Mouse (Mus musculus): ENCODE measurements at regions not wholly inside any gene's neighbourhood (a gene's known extent, or its start where the extent isn't known, plus 50 kb on each side); places are given as distances from the start of the nearest gene placed in this dataset.
A peak's percentile ranks its signal among the peaks of the same experiment; 100 is the strongest.

GRCm38 (mm10) chr13:57249401-57249800, 353.6 kb upstream of the Trpc7 start:
- H3K27me3 ChIP-seq (ENCODE audit: control insufficient read depth, insufficient read depth, low read length), result no peaks in the 10 kb centered on the region
- no peak overlapping the region for H3K27ac ChIP-seq (ENCODE audit: low read length)
- no peak for ATAC-seq (ENCODE audit: insufficient number of reproducible peaks, insufficient read depth, low FRiP score, low read depth)
- H3K4me2 ChIP-seq (replicated peaks; ENCODE audit: low read depth, low read length), result no peak overlapping the region
- 0 out of 2 replicates have a peak, but pooled peaks cover 3% of the 10 kb centered on the region for H3K4me1 ChIP-seq (ENCODE audit: control insufficient read depth, insufficient read depth, low read length)
- H3K4me3 ChIP-seq (ENCODE audit: low read depth, low read length), result no peak overlapping the region
- 83% methylated on average over 4 of the region's 4 CpGs for WGBS
- H3K9ac ChIP-seq (replicated peaks; ENCODE audit: low read depth, low read length), result no peak overlapping the region
- H3K9me3 ChIP-seq (ENCODE audit: control insufficient read depth, low read depth, low read length), result no peaks in the 10 kb centered on the region; the same call in 1 of the 2 replicates
- H3K36me3 ChIP-seq (ENCODE audit: control insufficient read depth, insufficient read depth, low read length), result no peaks in the 10 kb centered on the region

DNA sequence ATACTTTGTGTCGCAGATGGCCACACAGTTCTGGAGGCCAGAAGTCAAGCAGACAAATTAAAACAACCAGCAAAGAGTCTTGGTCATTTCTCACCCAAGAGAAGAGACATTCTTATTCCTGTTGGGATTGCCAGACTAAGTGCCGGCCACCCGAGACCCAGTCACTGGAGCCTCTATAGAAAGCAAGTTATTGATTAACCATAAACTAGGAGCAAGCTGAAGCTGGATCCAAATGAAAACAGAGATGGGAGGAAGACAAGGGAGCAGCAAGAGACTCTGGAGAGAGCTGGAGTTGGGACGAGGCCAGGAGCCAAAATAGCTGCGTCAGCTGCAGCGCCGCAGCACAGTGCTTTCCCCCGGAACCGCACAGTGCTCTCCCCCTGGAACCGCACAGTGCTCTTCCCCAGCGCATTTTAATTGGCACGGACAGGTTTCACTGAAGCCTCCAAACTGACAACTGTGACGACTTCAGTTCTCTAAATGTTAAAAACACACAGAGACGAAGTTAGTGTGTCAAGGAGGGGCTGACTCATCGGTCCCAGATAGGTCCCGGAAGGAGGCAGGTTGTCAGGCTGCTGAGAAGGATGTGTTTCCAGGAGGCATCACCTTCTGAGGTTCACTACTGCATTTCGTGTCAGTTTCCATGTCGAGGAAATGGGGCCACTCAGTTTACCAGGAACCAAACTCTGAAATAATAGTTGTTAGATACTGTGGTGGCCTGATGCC, 350.6 kb upstream of the Trpc7 start:
- no peaks in the 10 kb centered on the region for H3K9me3 ChIP-seq (ENCODE audit: control insufficient read depth, low read depth, low read length)
- no peak overlapping the region for H3K9ac ChIP-seq (replicated peaks; ENCODE audit: low read depth, low read length)
- no peaks in the 10 kb centered on the region for H3K36me3 ChIP-seq (ENCODE audit: control insufficient read depth, insufficient read depth, low read length)
- H3K4me3 ChIP-seq (ENCODE audit: low read depth, low read length), result no peak overlapping the region
- no peak overlapping the region for H3K27ac ChIP-seq (ENCODE audit: low read length)
- ATAC-seq (ENCODE audit: insufficient number of reproducible peaks, insufficient read depth, low FRiP score, low read depth), result no peak
- peak overlapping the region; percentile 11; the same call in 1 of the 2 replicates for H3K4me2 ChIP-seq (replicated peaks; ENCODE audit: low read depth, low read length)
- no peaks in the 10 kb centered on the region for H3K27me3 ChIP-seq (ENCODE audit: control insufficient read depth, insufficient read depth, low read length)
- WGBS, result 62% methylated on average over 18 of the region's 18 CpGs
- H3K4me1 ChIP-seq (ENCODE audit: control insufficient read depth, insufficient read depth, low read length), result peaks cover 6% of the 10 kb centered on the region; the same call in 1 of the 2 replicates

DNA sequence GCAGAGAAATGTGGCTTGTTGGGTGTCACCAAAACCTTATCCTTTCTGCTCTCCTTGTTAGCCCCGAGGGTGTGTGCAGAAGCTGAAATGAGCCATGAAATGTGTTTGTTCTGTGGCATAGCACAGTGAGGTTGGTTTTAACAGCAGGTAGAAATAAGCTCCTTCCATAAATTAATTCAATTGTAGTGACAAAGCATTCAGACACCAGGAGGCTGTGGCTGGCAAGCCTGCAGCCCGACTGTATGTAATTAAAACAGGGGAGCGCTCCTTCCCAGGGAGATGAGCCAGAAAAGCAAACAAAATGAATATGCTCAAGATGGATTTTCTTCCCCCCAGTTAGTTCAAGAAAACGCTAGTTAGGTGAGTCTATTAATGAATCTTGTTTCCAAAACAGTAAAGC, 341.1 kb upstream of the Trpc7 start:
- Histone ChIP-seq H3K27me3 (ENCODE audit: control insufficient read depth, insufficient read depth, low read length) (no peaks in the 10 kb centered on the region), H3K27ac (ENCODE audit: low read length) (no peak overlapping the region), H3K4me1 (ENCODE audit: control insufficient read depth, insufficient read depth, low read length) (peaks cover 12% of the 10 kb centered on the region), H3K9me3 (ENCODE audit: control insufficient read depth, low read depth, low read length) (no peaks in the 10 kb centered on the region), H3K4me2 (replicated peaks; ENCODE audit: low read depth, low read length) (no peak overlapping the region), H3K9ac (replicated peaks; ENCODE audit: low read depth, low read length) (no peak overlapping the region), H3K4me3 (ENCODE audit: low read depth, low read length) (no peak overlapping the region), H3K36me3 (ENCODE audit: control insufficient read depth, insufficient read depth, low read length) (no peaks in the 10 kb centered on the region)
- 33% methylated on average over 4 of the region's 4 CpGs for WGBS
- ATAC-seq (ENCODE audit: insufficient number of reproducible peaks, insufficient read depth, low FRiP score, low read depth), result no peak

GRCm38 (mm10) chr13:57236211-57236610, 340.4 kb upstream of the Trpc7 start:
- no peaks in the 10 kb centered on the region for H3K36me3 ChIP-seq (ENCODE audit: control insufficient read depth, insufficient read depth, low read length)
- no peaks in the 10 kb centered on the region for H3K27me3 ChIP-seq (ENCODE audit: control insufficient read depth, insufficient read depth, low read length)
- peaks cover 9% of the 10 kb centered on the region for H3K4me1 ChIP-seq (ENCODE audit: control insufficient read depth, insufficient read depth, low read length)
- no peak overlapping the region for H3K9ac ChIP-seq (replicated peaks; ENCODE audit: low read depth, low read length)
- no peak overlapping the region for H3K27ac ChIP-seq (ENCODE audit: low read length)
- no peaks in the 10 kb centered on the region for H3K9me3 ChIP-seq (ENCODE audit: control insufficient read depth, low read depth, low read length)
- H3K4me2 ChIP-seq (replicated peaks; ENCODE audit: low read depth, low read length), result no peak overlapping the region
- 48% methylated on average over 5 of the region's 5 CpGs for WGBS
- no peak for ATAC-seq (ENCODE audit: insufficient number of reproducible peaks, insufficient read depth, low FRiP score, low read depth)
- no peak overlapping the region for H3K4me3 ChIP-seq (ENCODE audit: low read depth, low read length)

DNA sequence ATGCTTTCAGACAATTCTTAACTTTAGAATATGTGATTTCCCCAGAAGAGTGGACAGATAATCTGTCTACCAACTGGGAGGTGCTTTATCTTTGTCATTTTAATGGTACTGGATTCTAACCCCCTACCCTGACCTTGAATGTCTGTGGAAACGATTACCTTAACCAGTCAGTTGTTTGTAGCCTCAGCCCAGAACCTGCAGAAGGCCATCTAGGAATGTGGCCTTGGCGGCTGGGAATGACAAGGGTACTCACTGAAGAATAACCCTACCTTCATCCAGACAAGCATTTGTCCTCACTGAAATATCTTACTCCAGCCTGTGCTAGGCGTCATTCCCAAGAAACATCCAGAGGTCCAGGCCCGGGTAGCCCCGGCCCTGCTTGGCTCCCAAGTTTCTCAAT, 337.1 kb upstream of the Trpc7 start:
- no peak overlapping the region for H3K4me3 ChIP-seq (ENCODE audit: low read depth, low read length)
- H3K4me1 ChIP-seq (ENCODE audit: control insufficient read depth, insufficient read depth, low read length), result peaks cover 9% of the 10 kb centered on the region
- H3K9ac ChIP-seq (replicated peaks; ENCODE audit: low read depth, low read length), result no peak overlapping the region
- WGBS, result 85% methylated on average over 5 of the region's 5 CpGs
- H3K27me3 ChIP-seq (ENCODE audit: control insufficient read depth, insufficient read depth, low read length), result no peaks in the 10 kb centered on the region
- no peaks in the 10 kb centered on the region for H3K36me3 ChIP-seq (ENCODE audit: control insufficient read depth, insufficient read depth, low read length)
- no peak overlapping the region for H3K27ac ChIP-seq (ENCODE audit: low read length)
- H3K4me2 ChIP-seq (replicated peaks; ENCODE audit: low read depth, low read length), result no peak overlapping the region
- ATAC-seq (ENCODE audit: insufficient number of reproducible peaks, insufficient read depth, low FRiP score, low read depth), result no peak
- H3K9me3 ChIP-seq (ENCODE audit: control insufficient read depth, low read depth, low read length), result no peaks in the 10 kb centered on the region

DNA sequence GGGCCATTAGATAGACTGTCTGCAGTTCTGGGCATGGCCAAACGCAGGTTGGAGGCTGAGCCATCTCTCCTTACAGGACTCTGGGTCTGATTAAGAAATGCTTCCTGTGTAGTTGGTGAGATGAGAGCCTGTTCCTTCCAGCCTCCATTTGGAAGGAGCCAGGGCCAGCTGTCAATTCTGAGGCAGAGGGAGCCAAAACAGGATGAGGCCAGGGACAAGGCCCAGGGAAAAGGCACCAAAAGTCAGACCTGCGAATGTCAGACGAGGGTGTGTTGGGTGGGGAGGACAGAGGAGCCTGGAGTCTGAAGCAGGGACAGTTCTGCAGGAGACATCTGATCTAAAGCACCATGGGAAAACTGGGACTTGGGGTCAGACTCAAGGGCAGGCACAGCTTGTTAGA, 335.9 kb upstream of the Trpc7 start:
- H3K9me3 ChIP-seq (ENCODE audit: control insufficient read depth, low read depth, low read length), result no peaks in the 10 kb centered on the region
- H3K4me3 ChIP-seq (ENCODE audit: low read depth, low read length), result no peak overlapping the region
- H3K27ac ChIP-seq (ENCODE audit: low read length), result 0 out of 2 replicates have a peak overlapping the region, but pooled peaks have one; percentile 10
- H3K27me3 ChIP-seq (ENCODE audit: control insufficient read depth, insufficient read depth, low read length), result no peaks in the 10 kb centered on the region
- WGBS, result 51% methylated on average over 3 of the region's 3 CpGs
- H3K36me3 ChIP-seq (ENCODE audit: control insufficient read depth, insufficient read depth, low read length), result no peaks in the 10 kb centered on the region
- no peak overlapping the region for H3K4me2 ChIP-seq (replicated peaks; ENCODE audit: low read depth, low read length)
- H3K9ac ChIP-seq (replicated peaks; ENCODE audit: low read depth, low read length), result no peak overlapping the region
- ATAC-seq (ENCODE audit: insufficient number of reproducible peaks, insufficient read depth, low FRiP score, low read depth), result no peak
- peaks cover 3% of the 10 kb centered on the region for H3K4me1 ChIP-seq (ENCODE audit: control insufficient read depth, insufficient read depth, low read length)

DNA sequence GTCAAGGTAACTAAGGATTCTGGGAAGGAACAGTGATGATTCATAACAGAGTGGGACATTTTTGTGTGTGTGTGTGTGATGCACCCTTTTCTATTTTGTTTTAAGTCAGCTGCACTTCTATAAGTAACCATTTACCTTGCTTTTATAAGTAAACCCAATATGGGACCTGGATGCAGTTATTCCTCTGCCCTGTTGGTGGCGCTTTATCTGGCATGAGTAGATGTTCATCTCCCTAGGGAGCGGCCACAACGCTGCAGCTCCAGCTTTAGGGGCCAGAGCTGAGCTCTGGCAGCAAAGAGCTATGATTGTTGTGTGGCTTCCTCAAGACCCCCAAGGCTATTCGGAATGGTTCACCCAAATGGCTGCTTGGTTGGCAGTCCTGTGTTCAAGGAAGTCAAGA, 334.5 kb upstream of the Trpc7 start:
- WGBS, result 64% methylated on average over 4 of the region's 4 CpGs
- H3K9me3 ChIP-seq (ENCODE audit: control insufficient read depth, low read depth, low read length), result no peaks in the 10 kb centered on the region
- no peak overlapping the region for H3K4me2 ChIP-seq (replicated peaks; ENCODE audit: low read depth, low read length)
- H3K27me3 ChIP-seq (ENCODE audit: control insufficient read depth, insufficient read depth, low read length), result no peaks in the 10 kb centered on the region
- no peak overlapping the region for H3K27ac ChIP-seq (ENCODE audit: low read length)
- H3K4me3 ChIP-seq (ENCODE audit: low read depth, low read length), result no peak overlapping the region
- no peaks in the 10 kb centered on the region for H3K4me1 ChIP-seq (ENCODE audit: control insufficient read depth, insufficient read depth, low read length)
- ATAC-seq (ENCODE audit: insufficient number of reproducible peaks, insufficient read depth, low FRiP score, low read depth), result no peak
- H3K9ac ChIP-seq (replicated peaks; ENCODE audit: low read depth, low read length), result no peak overlapping the region
- no peaks in the 10 kb centered on the region for H3K36me3 ChIP-seq (ENCODE audit: control insufficient read depth, insufficient read depth, low read length)

GRCm38 (mm10) chr13:57221092-57221491, 325.3 kb upstream of the Trpc7 start:
- Histone ChIP-seq H3K9me3 (ENCODE audit: control insufficient read depth, low read depth, low read length) (no peaks in the 10 kb centered on the region), H3K27me3 (ENCODE audit: control insufficient read depth, insufficient read depth, low read length) (no peaks in the 10 kb centered on the region), H3K9ac (replicated peaks; ENCODE audit: low read depth, low read length) (no peak overlapping the region), H3K4me3 (ENCODE audit: low read depth, low read length) (no peak overlapping the region), H3K27ac (ENCODE audit: low read length) (no peak overlapping the region), H3K4me2 (replicated peaks; ENCODE audit: low read depth, low read length) (no peak overlapping the region), H3K4me1 (ENCODE audit: control insufficient read depth, insufficient read depth, low read length) (peaks cover 9% of the 10 kb centered on the region; the same call in 1 of the 2 replicates), H3K36me3 (ENCODE audit: control insufficient read depth, insufficient read depth, low read length) (no peaks in the 10 kb centered on the region)
- no peak for ATAC-seq (ENCODE audit: insufficient number of reproducible peaks, insufficient read depth, low FRiP score, low read depth)
- WGBS, result 36% methylated on average over 8 of the region's 8 CpGs

DNA sequence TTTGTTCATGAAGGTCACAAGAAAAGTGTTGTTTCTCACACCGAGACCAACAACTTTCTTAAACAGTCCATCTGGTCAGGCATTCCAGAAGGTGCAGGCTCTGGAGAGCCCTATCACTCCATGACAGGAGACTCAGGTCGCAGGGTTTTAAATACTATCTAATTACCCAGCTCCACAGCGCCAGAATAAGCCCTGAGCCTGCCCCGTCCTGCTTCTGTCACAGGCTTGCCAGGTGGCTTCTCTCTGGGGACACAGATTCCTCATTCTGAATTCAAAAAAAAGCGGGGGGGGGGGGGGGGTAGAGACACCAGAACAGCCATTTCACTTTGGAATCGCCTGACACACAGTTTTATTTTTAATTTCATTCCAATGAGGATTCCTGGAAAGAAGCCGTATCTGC, 320.4 kb upstream of the Trpc7 start:
- Histone ChIP-seq H3K9ac (replicated peaks; ENCODE audit: low read depth, low read length) (no peak overlapping the region), H3K27me3 (ENCODE audit: control insufficient read depth, insufficient read depth, low read length) (no peaks in the 10 kb centered on the region), H3K9me3 (ENCODE audit: control insufficient read depth, low read depth, low read length) (no peaks in the 10 kb centered on the region), H3K4me2 (replicated peaks; ENCODE audit: low read depth, low read length) (no peak overlapping the region), H3K36me3 (ENCODE audit: control insufficient read depth, insufficient read depth, low read length) (no peaks in the 10 kb centered on the region), H3K27ac (ENCODE audit: low read length) (no peak overlapping the region), H3K4me1 (ENCODE audit: control insufficient read depth, insufficient read depth, low read length) (no peaks in the 10 kb centered on the region; the same call in 1 of the 2 replicates), H3K4me3 (ENCODE audit: low read depth, low read length) (no peak overlapping the region)
- WGBS, result 44% methylated on average over 7 of the region's 7 CpGs
- no peak for ATAC-seq (ENCODE audit: insufficient number of reproducible peaks, insufficient read depth, low FRiP score, low read depth)

Data from stomach, embryonic 14.5 days (tissue).